Mouse (Mus musculus): ENCODE data around the gene Pxdn. TPM values are rescaled to one million over a fixed set of nuclear protein-coding genes. Genes with fewer than 3 reads are reported as not detected.

Pxdn gene
- total RNA-seq, 2 experiments from 2014 or later: 6.1 to 8.1 TPM

DNA sequence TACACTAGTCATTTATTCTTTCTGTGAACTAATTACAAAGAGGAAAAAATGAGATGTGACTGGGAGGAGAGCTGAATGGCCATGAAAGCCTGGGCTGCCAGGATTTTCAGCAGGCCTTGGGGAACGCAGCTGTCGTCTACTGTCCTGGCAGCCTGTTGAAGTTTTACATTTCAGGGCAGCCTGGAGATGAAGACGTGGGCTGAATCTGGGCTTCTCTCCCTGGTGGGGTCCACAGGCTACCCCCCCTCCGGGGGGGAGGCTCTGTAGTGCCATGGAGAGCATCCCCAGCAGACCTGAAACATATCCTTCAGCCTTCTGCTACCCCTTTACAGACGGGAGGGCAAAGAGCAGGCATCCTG, 66.9 kb downstream of the Pxdn start:
- peak overlapping the region; percentile 24; the same call in 1 of the 2 replicates for H3K27ac ChIP-seq
- intact Hi-C loops (cut with DNase I): no loop called here
- TF ChIP-seq CTCF (IDR thresholded peaks at IDR 0.05): no peak
- H3K4me3 ChIP-seq: no peak overlapping the region
- DNase-seq: no peak

DNA sequence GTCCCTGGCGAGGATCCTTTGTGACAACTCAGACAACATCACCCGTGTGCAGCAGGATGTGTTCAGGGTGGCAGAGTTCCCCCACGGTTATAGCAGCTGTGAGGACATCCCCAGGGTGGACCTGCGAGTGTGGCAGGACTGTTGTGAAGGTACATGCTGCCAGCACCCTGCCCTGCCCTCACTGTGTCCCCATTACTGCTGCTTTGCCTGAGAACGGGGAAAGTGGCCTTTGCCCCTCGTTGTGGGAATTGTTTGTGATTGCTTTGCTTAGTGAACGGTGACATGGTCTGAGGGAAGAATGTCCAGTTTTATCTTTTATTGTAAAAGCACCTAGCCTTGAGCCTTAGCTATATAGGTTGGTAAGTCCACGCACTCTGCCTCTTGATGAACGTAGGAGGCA, 69.2 kb downstream of the Pxdn start:
- DNase-seq: no peak
- Histone ChIP-seq H3K27ac (no peak overlapping the region), H3K4me3 (no peak overlapping the region)
- no peak for TF ChIP-seq CTCF (IDR thresholded peaks at IDR 0.05)
- intact Hi-C loops (cut with DNase I): no loop called here

GRCm38 (mm10) chr12:30008741-30009140, 71.3 kb downstream of the Pxdn start:
- no peak overlapping the region for H3K4me3 ChIP-seq
- intact Hi-C loops (cut with DNase I): no loop called here
- no peak for DNase-seq
- H3K27ac ChIP-seq: no peak overlapping the region
- TF ChIP-seq CTCF (IDR thresholded peaks at IDR 0.05): no peak

- intact Hi-C loops (cut with DNase I): no loop called here
- no peak for TF ChIP-seq CTCF (IDR thresholded peaks at IDR 0.05)
- Histone ChIP-seq H3K27ac (no peak overlapping the region), H3K4me3 (no peak overlapping the region)
- no peak for DNase-seq
These were observed 78.1 kb downstream of the Pxdn start for GRCm38 (mm10) chr12:30015501-30015900.

GRCm38 (mm10) chr12:30017131-30017530, 79.7 kb downstream of the Pxdn start:
- intact Hi-C loops (cut with DNase I): no loop called here
- DNase-seq: no peak
- no peak for TF ChIP-seq CTCF (IDR thresholded peaks at IDR 0.05)
- no peak overlapping the region for H3K4me3 ChIP-seq
- no peak overlapping the region for H3K27ac ChIP-seq

GRCm38 (mm10) chr12:30020447-30020846, 83.0 kb downstream of the Pxdn start:
- DNase-seq: no peak
- intact Hi-C loops (cut with DNase I): no loop called here

DNA sequence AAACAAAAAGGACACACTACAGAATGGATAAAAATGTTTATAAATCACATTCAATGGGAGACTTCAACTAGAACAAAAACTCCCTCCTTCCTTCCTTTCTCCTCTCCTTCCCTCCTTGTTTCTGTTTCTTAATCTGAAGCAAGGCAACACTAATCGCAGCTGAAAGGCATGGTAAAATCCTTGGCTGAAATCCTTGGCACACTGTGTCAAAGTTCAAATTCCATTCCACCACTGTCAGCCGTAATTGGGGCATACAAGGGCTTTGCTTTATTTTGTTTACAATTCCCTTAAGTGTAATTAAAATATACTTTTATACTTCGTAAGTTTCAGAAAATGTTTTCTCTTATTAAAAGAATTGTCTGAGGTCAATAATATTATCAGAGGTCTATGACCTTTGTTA, 86.1 kb downstream of the Pxdn start:
- intact Hi-C loops (cut with DNase I): no loop called here
- no peak for DNase-seq

More at GRCm38 (mm10) chr12:30020447-30020846, 83.0 kb downstream of the Pxdn start:
- TF ChIP-seq CTCF (IDR thresholded peaks at IDR 0.05): no peak
- H3K4me3 ChIP-seq: no peak overlapping the region
- H3K27ac ChIP-seq: no peak overlapping the region

GRCm38 (mm10) chr12:30024264-30024825, 86.9 kb downstream of the Pxdn start:
- DNase-seq: no peak
- H3K27ac ChIP-seq: peak overlapping the region; percentile 48
- no peak overlapping the region for H3K4me3 ChIP-seq
- intact Hi-C loops (cut with DNase I): no loop called here
- TF ChIP-seq CTCF (IDR thresholded peaks at IDR 0.05): no peak

More for the DNA sequence above, 86.1 kb downstream of the Pxdn start:
- no peak overlapping the region for H3K4me3 ChIP-seq
- TF ChIP-seq CTCF (IDR thresholded peaks at IDR 0.05): no peak
- H3K27ac ChIP-seq: peak overlapping the region; percentile 48; the same call in 1 of the 2 replicates

- TF ChIP-seq CTCF (IDR thresholded peaks at IDR 0.05): no peak
- intact Hi-C loops (cut with DNase I): no loop called here
- peak; percentile 35 for DNase-seq
- Histone ChIP-seq H3K27ac (no peak overlapping the region), H3K4me3 (no peak overlapping the region)
These were observed 90.4 kb downstream of the Pxdn start for GRCm38 (mm10) chr12:30027721-30028340.

GRCm38 (mm10) chr12:30029111-30029510, 91.7 kb downstream of the Pxdn start:
- no peak overlapping the region for H3K4me3 ChIP-seq
- no peak for DNase-seq
- intact Hi-C loops (cut with DNase I): no loop called here
- H3K27ac ChIP-seq: no peak overlapping the region
- TF ChIP-seq CTCF (IDR thresholded peaks at IDR 0.05): no peak

- no peak for TF ChIP-seq CTCF (IDR thresholded peaks at IDR 0.05)
- intact Hi-C loops (cut with DNase I): no loop called here
- DNase-seq: no peak
- Histone ChIP-seq H3K27ac (no peak overlapping the region), H3K4me3 (no peak overlapping the region)
These were observed 93.2 kb downstream of the Pxdn start for GRCm38 (mm10) chr12:30030571-30030970.

GRCm38 (mm10) chr12:30034681-30035080, 97.3 kb downstream of the Pxdn start:
- H3K27ac ChIP-seq: no peak overlapping the region
- intact Hi-C loops (cut with DNase I): loop anchor here (5.0 kb wide), 1 partner anchor 127 kb away; no protein-coding TSS in a partner anchor
- TF ChIP-seq CTCF (IDR thresholded peaks at IDR 0.05): no peak
- DNase-seq: no peak
- H3K4me3 ChIP-seq: no peak overlapping the region

- no peak overlapping the region for H3K4me3 ChIP-seq
- TF ChIP-seq CTCF (IDR thresholded peaks at IDR 0.05): no peak
- H3K27ac ChIP-seq: peak overlapping the region; percentile 49
- intact Hi-C loops (cut with DNase I): loop anchor here (5.0 kb wide), 1 partner anchor 128 kb away; no protein-coding TSS in a partner anchor
- peak; percentile 39 for DNase-seq
These were observed 98.0 kb downstream of the Pxdn start for GRCm38 (mm10) chr12:30035406-30035805.

Data from gastrocnemius, adult 2 months (tissue).